10 mouse cellular contexts compared by ENCODE assay signal in the genomic region with DNA sequence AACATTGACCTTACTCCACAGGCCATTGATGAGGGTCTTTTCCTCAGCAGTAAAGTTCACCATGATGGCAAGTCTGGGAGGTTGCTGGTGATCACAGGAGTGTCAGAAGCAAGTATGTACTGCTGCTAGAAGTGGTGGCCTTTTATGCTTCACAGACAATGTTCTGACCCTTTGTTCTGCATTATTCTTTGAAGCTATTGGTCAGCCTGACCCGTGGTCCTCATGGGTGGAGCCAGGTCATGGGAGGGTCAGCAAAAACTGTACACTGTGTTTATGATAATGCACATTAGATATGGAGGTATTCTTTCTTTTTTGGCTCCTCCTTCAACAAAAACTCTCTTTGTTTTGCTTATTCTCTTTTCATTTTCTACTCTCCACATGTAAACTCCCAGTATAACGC. TPM values are rescaled to one million over a fixed set of nuclear protein-coding genes. Genes with fewer than 3 reads are reported as not detected.
DNase-seq lines count a peak whose midpoint lies in the region; ATAC-seq lines count a peak whose summit lies in the region.
"Had no signal": no experiment of that assay in that cellular context is flagged by ENCODE, and none has a peak within 500 bp of the region (broad histone marks: within the 10 kb centered on the region; RNA-seq: fewer than 3 reads in every experiment).

A gene (minus strand): TSS at position 127 of the 400 bp plus-strand sequence.

- no peak within 1 kb of the TSS for H3K9ac ChIP-seq in heart, embryonic 15.5 days
- H3K9ac ChIP-seq in embryonic facial prominence, embryonic 11.5 days (replicated peaks; ENCODE audit: low read length), result no peak within 1 kb of the TSS
- no peak within 1 kb of the TSS for H3K9ac ChIP-seq in hindbrain, embryonic 11.5 days (ENCODE audit: low read depth, low read length)
- no peak within 1 kb of the TSS for H3K9ac ChIP-seq in liver, embryonic 15.5 days

- ATAC-seq in heart, embryonic 15.5 days (replicated peaks; ENCODE audit: insufficient number of reproducible peaks, insufficient read depth, low FRiP score, low read depth), result no peak
- ATAC-seq in embryonic facial prominence, embryonic 11.5 days (replicated peaks; ENCODE audit: insufficient number of reproducible peaks, low FRiP score, low TSS enrichment, low read depth), result no peak
- ATAC-seq in hindbrain, embryonic 11.5 days (ENCODE audit: low FRiP score), result no peak
- no peak for ATAC-seq in liver, embryonic 15.5 days (ENCODE audit: insufficient read depth)

- H3K4me1 ChIP-seq in heart, embryonic 15.5 days (replicated peaks), result no peaks in the 10 kb centered on the region
- H3K4me1 ChIP-seq in embryonic facial prominence, embryonic 11.5 days (ENCODE audit: control insufficient read depth, insufficient read depth, low read length), result no peaks in the 10 kb centered on the region
- no peaks in the 10 kb centered on the region for H3K4me1 ChIP-seq in hindbrain, embryonic 11.5 days (replicated peaks; ENCODE audit: control insufficient read depth, insufficient read depth, low read length)
- peaks cover 46% of the 10 kb centered on the region for H3K4me1 ChIP-seq in liver, embryonic 15.5 days (replicated peaks)

- no peaks in the 10 kb centered on the region for H3K9me3 ChIP-seq in heart, embryonic 15.5 days (replicated peaks)
- no peaks in the 10 kb centered on the region for H3K9me3 ChIP-seq in embryonic facial prominence, embryonic 11.5 days (replicated peaks; ENCODE audit: control insufficient read depth, low read length)
- no peaks in the 10 kb centered on the region for H3K9me3 ChIP-seq in hindbrain, embryonic 11.5 days (ENCODE audit: control insufficient read depth, low read length)
- H3K9me3 ChIP-seq in liver, embryonic 15.5 days (replicated peaks), result no peaks in the 10 kb centered on the region

- H3K36me3 ChIP-seq in heart, embryonic 15.5 days, result no peaks in the 10 kb centered on the region
- H3K36me3 ChIP-seq in embryonic facial prominence, embryonic 11.5 days (replicated peaks; ENCODE audit: control insufficient read depth, insufficient read depth, low read depth, low read length), result no peaks in the 10 kb centered on the region
- H3K36me3 ChIP-seq in hindbrain, embryonic 11.5 days (ENCODE audit: control insufficient read depth, insufficient read depth, low read length), result no peaks in the 10 kb centered on the region
- no peaks in the 10 kb centered on the region for H3K36me3 ChIP-seq in liver, embryonic 15.5 days (replicated peaks)

- intact Hi-C loops in heart, postnatal 10 days (cut with DNase I), result no loop called here

- H3K4me2 ChIP-seq in heart, embryonic 15.5 days, result no peak within 1 kb of the TSS
- no peak within 1 kb of the TSS for H3K4me2 ChIP-seq in embryonic facial prominence, embryonic 11.5 days (ENCODE audit: low read depth, low read length)
- no peak within 1 kb of the TSS for H3K4me2 ChIP-seq in hindbrain, embryonic 11.5 days (replicated peaks; ENCODE audit: low read depth, low read length)
- H3K4me2 ChIP-seq in liver, embryonic 15.5 days, result no peak within 1 kb of the TSS

- no peak within 1 kb of the TSS for H3K4me3 ChIP-seq in heart, embryonic 15.5 days
- no peak within 1 kb of the TSS for H3K4me3 ChIP-seq in embryonic facial prominence, embryonic 11.5 days (ENCODE audit: low read depth, low read length)
- H3K4me3 ChIP-seq in hindbrain, embryonic 11.5 days (ENCODE audit: low read depth, low read length), result no peak within 1 kb of the TSS
- H3K4me3 ChIP-seq in liver, embryonic 15.5 days (replicated peaks), result no peak within 1 kb of the TSS

- no peak for DNase-seq in heart, postnatal 10 days
- DNase-seq in embryonic facial prominence, embryonic 11.5 days (ENCODE audit: low spot score), result no peak
- no peak for DNase-seq in hindbrain, embryonic 11.5 days (ENCODE audit: low spot score)
- no peak for DNase-seq in ovary, postnatal 14 days (ENCODE audit: low spot score)
- no peak for DNase-seq in right cerebral cortex, postnatal 14 days
- no peak for DNase-seq in cerebellum, adult 18-20 months
- DNase-seq: kidney, adult 9 months had no signal

- no peaks in the 10 kb centered on the region for H3K27me3 ChIP-seq in heart, embryonic 15.5 days
- H3K27me3 ChIP-seq in embryonic facial prominence, embryonic 11.5 days (ENCODE audit: control insufficient read depth, insufficient read depth, low read length), result no peaks in the 10 kb centered on the region
- H3K27me3 ChIP-seq in hindbrain, embryonic 11.5 days (ENCODE audit: control insufficient read depth, insufficient read depth, low read length), result no peaks in the 10 kb centered on the region
- no peaks in the 10 kb centered on the region for H3K27me3 ChIP-seq in liver, embryonic 15.5 days

- 57% methylated on average over 2 of the region's 2 CpGs for WGBS in heart, embryonic 15.5 days
- WGBS in embryonic facial prominence, embryonic 11.5 days, result 83% methylated on average over 2 of the region's 2 CpGs
- 75% methylated on average over 2 of the region's 2 CpGs for WGBS in hindbrain, embryonic 11.5 days
- WGBS in liver, embryonic 15.5 days (ENCODE audit: insufficient replicate concordance), result 47% methylated on average over 2 of the region's 2 CpGs

- H3K27ac ChIP-seq in heart, embryonic 15.5 days, result no peak within 1 kb of the TSS
- H3K27ac ChIP-seq in embryonic facial prominence, embryonic 11.5 days (replicated peaks; ENCODE audit: low read depth, low read length), result no peak within 1 kb of the TSS
- no peak within 1 kb of the TSS for H3K27ac ChIP-seq in hindbrain, embryonic 11.5 days (ENCODE audit: low read depth, low read length)
- H3K27ac ChIP-seq in liver, embryonic 15.5 days (replicated peaks), result peak within 1 kb of the TSS; percentile 71

RNA-seq across cellular contexts. Expression of the gene that starts here (rescaled TPM):
- polyA plus RNA-seq in heart, embryonic 15.5 days (2015; fragmentation: Nextera tagmentation; extraction: Ambion mirVana), result 765 and 1,617 TPM in 2 replicates
- total RNA-seq in heart, postnatal 10 days (2021), result not detected
- 9,508 and 10,275 TPM in 2 replicates for polyA plus RNA-seq in embryonic facial prominence, embryonic 11.5 days (2014; fragmentation: Nextera tagmentation; extraction: Ambion mirVana)
- polyA plus RNA-seq in hindbrain, embryonic 11.5 days (2014; fragmentation: Nextera tagmentation; extraction: Ambion mirVana), result 10,698 and 10,834 TPM in 2 replicates
- 304 and 542 TPM in 2 replicates for polyA plus RNA-seq in liver, embryonic 15.5 days (2015; fragmentation: Nextera tagmentation; extraction: Ambion mirVana)
- total RNA-seq: left cerebral cortex, postnatal 14 days had no signal
